27 mouse cellular contexts compared by ENCODE assay signal in the genomic region with DNA sequence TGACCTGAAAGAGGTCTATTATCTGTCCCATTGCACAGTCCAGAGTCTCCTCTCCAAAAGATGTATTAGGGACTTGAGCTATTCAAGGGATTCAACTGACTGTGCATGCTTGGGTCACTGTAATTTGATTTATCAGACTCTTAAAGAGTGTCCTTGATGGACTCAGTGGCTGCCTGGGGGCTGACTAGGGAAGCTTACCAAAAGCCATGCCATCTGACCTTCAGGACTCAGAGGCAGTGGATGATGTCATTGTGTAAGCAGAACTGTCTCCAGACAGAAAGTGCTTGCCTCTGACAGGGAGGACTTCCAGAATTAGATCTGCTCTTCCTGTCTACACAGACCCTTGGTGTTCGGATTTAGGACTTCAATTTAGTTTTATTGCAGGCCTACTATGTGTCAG.
DNase-seq lines count a peak whose midpoint lies in the region; ATAC-seq lines count a peak whose summit lies in the region.
"Had no signal": no experiment of that assay in that cellular context is flagged by ENCODE, and none has a peak within 500 bp of the region (broad histone marks: within the 10 kb centered on the region; RNA-seq: fewer than 3 reads in every experiment).

No protein-coding gene starts in this region.

- ATAC-seq in heart, embryonic 13.5 days (ENCODE audit: extremely low read depth, insufficient number of reproducible peaks, low FRiP score, low TSS enrichment) = no peak
- ATAC-seq in midbrain, embryonic 11.5 days (ENCODE audit: low FRiP score) = no peak
- ATAC-seq in midbrain, embryonic 14.5 days (ENCODE audit: low FRiP score, low TSS enrichment) = no peak
- no peak for ATAC-seq in kidney, embryonic 16.5 days (ENCODE audit: low FRiP score, low TSS enrichment)
- ATAC-seq: activated CD4-positive, CD25-positive, alpha-beta regulatory T cell, adult 4 months; forebrain, embryonic 16.5 days; hindbrain, postnatal 0 days; intestine, embryonic 16.5 days had no signal

- no peak overlapping the region for H3K9ac ChIP-seq in heart, embryonic 13.5 days
- H3K9ac ChIP-seq in midbrain, embryonic 11.5 days (ENCODE audit: low read length) = no peak overlapping the region
- H3K9ac ChIP-seq in midbrain, embryonic 14.5 days (replicated peaks; ENCODE audit: low read length) = no peak overlapping the region
- no peak overlapping the region for H3K9ac ChIP-seq in kidney, embryonic 16.5 days (replicated peaks; ENCODE audit: low read length)
- H3K9ac ChIP-seq: limb, embryonic 15.5 days had no signal

- no peaks in the 10 kb centered on the region for H3K9me3 ChIP-seq in heart, embryonic 13.5 days
- no peaks in the 10 kb centered on the region for H3K9me3 ChIP-seq in midbrain, embryonic 11.5 days (ENCODE audit: control insufficient read depth, low read length)
- no peaks in the 10 kb centered on the region for H3K9me3 ChIP-seq in midbrain, embryonic 14.5 days (ENCODE audit: control insufficient read depth, low read length)
- no peaks in the 10 kb centered on the region for H3K9me3 ChIP-seq in kidney, embryonic 16.5 days (ENCODE audit: low read length)
- H3K9me3 ChIP-seq: embryonic facial prominence, embryonic 10.5 days; forebrain, embryonic 10.5 days; limb, embryonic 15.5 days; midbrain, embryonic 10.5 days had no signal

- H3K36me3 ChIP-seq in heart, embryonic 13.5 days = no peaks in the 10 kb centered on the region
- no peaks in the 10 kb centered on the region for H3K36me3 ChIP-seq in midbrain, embryonic 11.5 days (ENCODE audit: control insufficient read depth, insufficient read depth, low read length)
- H3K36me3 ChIP-seq in midbrain, embryonic 14.5 days (ENCODE audit: control insufficient read depth, insufficient read depth, low read length) = no peaks in the 10 kb centered on the region
- H3K36me3 ChIP-seq in kidney, embryonic 16.5 days (ENCODE audit: insufficient read depth, low read length) = no peaks in the 10 kb centered on the region
- H3K36me3 ChIP-seq: embryonic facial prominence, embryonic 10.5 days; forebrain, embryonic 10.5 days; G1E; limb, embryonic 15.5 days; midbrain, embryonic 10.5 days had no signal

- no peak overlapping the region for H3K4me2 ChIP-seq in heart, embryonic 13.5 days
- no peak overlapping the region for H3K4me2 ChIP-seq in midbrain, embryonic 11.5 days
- H3K4me2 ChIP-seq in midbrain, embryonic 14.5 days (ENCODE audit: low read length) = no peak overlapping the region
- H3K4me2 ChIP-seq in kidney, embryonic 16.5 days (replicated peaks; ENCODE audit: low read depth, low read length) = no peak overlapping the region
- H3K4me2 ChIP-seq: limb, embryonic 15.5 days had no signal

- no peak overlapping the region for H3K4me3 ChIP-seq in heart, embryonic 13.5 days
- no peak overlapping the region for H3K4me3 ChIP-seq in midbrain, embryonic 11.5 days (ENCODE audit: low read depth, low read length)
- H3K4me3 ChIP-seq in midbrain, embryonic 14.5 days (replicated peaks; ENCODE audit: low read depth, low read length) = no peak overlapping the region
- H3K4me3 ChIP-seq in kidney, embryonic 16.5 days (ENCODE audit: low read length) = no peak overlapping the region
- H3K4me3 ChIP-seq: embryonic facial prominence, embryonic 10.5 days; forebrain, embryonic 10.5 days; limb, embryonic 15.5 days; midbrain, embryonic 10.5 days had no signal

- intact Hi-C loops in heart, postnatal 14 days (cut with DNase I) = no loop called here

- no peaks in the 10 kb centered on the region for H3K27me3 ChIP-seq in heart, embryonic 13.5 days (replicated peaks)
- H3K27me3 ChIP-seq in midbrain, embryonic 11.5 days (ENCODE audit: control insufficient read depth, insufficient read depth, low read length) = no peaks in the 10 kb centered on the region
- H3K27me3 ChIP-seq in midbrain, embryonic 14.5 days (ENCODE audit: control insufficient read depth, insufficient read depth, low read length) = no peaks in the 10 kb centered on the region
- no peaks in the 10 kb centered on the region for H3K27me3 ChIP-seq in kidney, embryonic 16.5 days (ENCODE audit: insufficient read depth, low read length)
- H3K27me3 ChIP-seq: CH12.LX; limb, embryonic 15.5 days had no signal

- no peak for DNase-seq in heart, postnatal 14 days
- DNase-seq in midbrain, embryonic 11.5 days (ENCODE audit: low spot score, missing footprints) = peak; percentile 71
- no peak for DNase-seq in midbrain, embryonic 14.5 days
- DNase-seq in adrenal gland, postnatal 36 days = peak; percentile 55 to 60
- no peak for DNase-seq in kidney, postnatal 4 days
- DNase-seq: B cell, adult 2 months; cerebellum, adult 2 months; cerebellum, postnatal 25 days; gastrocnemius, postnatal 25 days; left cerebral cortex, postnatal 4 days; right cerebral cortex, postnatal 14 days; thymus, adult 2 months; thymus, postnatal 4 days had no signal

- peak overlapping the region; percentile 55 for H3K27ac ChIP-seq in heart, embryonic 13.5 days (replicated peaks)
- no peak overlapping the region for H3K27ac ChIP-seq in midbrain, embryonic 11.5 days (ENCODE audit: low read depth, low read length)
- no peak overlapping the region for H3K27ac ChIP-seq in midbrain, embryonic 14.5 days (replicated peaks; ENCODE audit: low read depth, low read length)
- no peak overlapping the region for H3K27ac ChIP-seq in kidney, embryonic 16.5 days (ENCODE audit: low read length)
- H3K27ac ChIP-seq: embryonic facial prominence, embryonic 10.5 days; forebrain, embryonic 10.5 days; hindbrain, postnatal 0 days; limb, embryonic 15.5 days; macrophage; midbrain, embryonic 10.5 days; stomach, postnatal 0 days had no signal

- 7% methylated on average over 1 of the region's 1 CpGs for WGBS in heart, embryonic 13.5 days
- 71% methylated on average over 1 of the region's 1 CpGs for WGBS in midbrain, embryonic 11.5 days
- 68% methylated on average over 1 of the region's 1 CpGs for WGBS in midbrain, embryonic 14.5 days
- 26% methylated on average over 1 of the region's 1 CpGs for WGBS in kidney, embryonic 16.5 days

- H3K4me1 ChIP-seq in heart, embryonic 13.5 days = peaks cover 7% of the 10 kb centered on the region; the same call in 1 of the 2 replicates
- no peaks in the 10 kb centered on the region for H3K4me1 ChIP-seq in midbrain, embryonic 11.5 days (ENCODE audit: control insufficient read depth, insufficient read depth, low read length)
- no peaks in the 10 kb centered on the region for H3K4me1 ChIP-seq in midbrain, embryonic 14.5 days (ENCODE audit: control insufficient read depth, insufficient read depth, low read length)
- no peaks in the 10 kb centered on the region for H3K4me1 ChIP-seq in kidney, embryonic 16.5 days (ENCODE audit: insufficient read depth, low read length)
- H3K4me1 ChIP-seq: embryonic facial prominence, embryonic 10.5 days; forebrain, embryonic 10.5 days; limb, embryonic 15.5 days had no signal

Comparison
In these comparisons a context has a peak if more than half of its experiments do, and no peak if none do; other contexts are left out.
1. DNase-seq: peak in midbrain, embryonic 11.5 days (single experiment) and adrenal gland, postnatal 36 days (2 of 2); none in heart, postnatal 14 days (0 of 2), midbrain, embryonic 14.5 days (single experiment) and kidney, postnatal 4 days (0 of 2).